Mouse (Mus musculus) small intestine, adult 10 weeks (tissue): ENCODE data around the gene Gm13275. TPM values are rescaled to one million over a fixed set of nuclear protein-coding genes. Genes with fewer than 3 reads are reported as not detected.

Source experiments
- polyA plus RNA-seq: library from polyadenylated mRNA; stranded (reverse); fragments of 350-450 nt; fragmentation: Illumina TruSeq; extraction: RNeasy Lipid Tissue Mini Kit (QIAGEN cat#74804); gene quantifications from one replicate; pipeline ENCODE4 v1.2.3, GENCODE M21; 2014; ENCODE audit warnings: low replicate concordance

Gene Gm13275
- not detected for polyA plus RNA-seq

DNA sequence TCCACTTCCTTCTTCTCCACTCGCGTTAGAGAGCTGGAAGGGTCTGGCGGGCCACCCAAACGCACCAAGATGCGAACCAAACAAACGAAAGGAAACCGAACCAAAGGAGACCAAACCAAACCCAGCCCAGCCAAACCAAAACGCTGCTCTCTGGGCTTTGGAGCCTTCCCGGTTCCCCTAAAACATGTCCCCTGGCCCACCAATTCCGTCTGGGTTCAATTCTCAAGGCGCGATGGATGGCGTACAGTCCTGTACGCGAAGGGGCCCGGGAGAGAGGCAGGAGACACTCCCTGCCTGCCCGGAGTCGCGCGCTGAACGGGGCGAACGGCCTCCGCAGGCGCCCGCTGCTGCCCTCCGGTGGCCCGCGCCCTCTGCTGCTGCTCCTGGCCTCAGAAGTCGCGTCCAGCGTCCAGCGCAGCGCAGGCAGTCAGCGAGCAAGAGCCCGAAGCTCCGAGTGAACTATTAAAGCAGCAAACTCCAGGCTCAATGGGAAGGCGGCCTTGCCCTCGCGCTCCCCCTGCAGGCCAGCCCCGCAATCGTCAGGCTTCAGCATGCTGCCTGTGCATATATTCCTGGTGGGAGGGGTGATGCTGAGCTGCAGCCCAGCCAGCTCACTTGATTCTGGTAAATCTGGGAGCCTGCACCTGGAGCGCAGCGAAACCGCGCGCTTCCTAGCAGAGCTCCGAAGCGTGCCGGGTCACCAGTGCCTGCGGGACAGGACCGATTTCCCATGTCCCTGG, at the start of gene Gm13275:
Gm13275 (plus strand) TSS at position 552 of the 740 bp plus-strand sequence.

DNA sequence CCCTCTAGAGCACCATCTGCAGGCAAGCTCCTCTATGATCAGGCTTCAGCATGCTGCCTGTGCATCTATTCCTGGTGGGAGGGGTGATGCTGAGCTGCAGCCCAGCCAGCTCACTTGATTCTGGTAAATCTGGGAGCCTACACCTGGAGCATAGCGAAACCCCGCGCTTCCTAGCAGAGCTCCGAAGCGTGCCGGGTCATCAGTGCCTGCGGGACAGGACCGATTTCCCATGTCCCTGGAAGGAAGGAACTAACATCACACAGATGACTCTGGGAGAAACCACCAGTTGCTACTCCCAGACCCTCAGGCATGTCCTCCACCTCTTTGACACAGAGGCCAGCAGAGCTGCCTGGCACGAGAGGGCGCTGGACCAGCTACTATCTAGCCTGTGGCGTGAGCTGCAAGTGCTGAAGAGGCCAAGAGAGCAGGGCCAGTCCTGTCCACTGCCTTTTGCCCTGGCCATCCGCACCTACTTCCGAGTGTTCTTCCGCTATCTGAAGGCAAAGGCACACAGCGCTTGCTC, 39.4 kb upstream of the Gm13275 start, which contains the start of gene Gm13271:
Gm13271 (plus strand) TSS at position 51 of the 523 bp plus-strand sequence.

DNA sequence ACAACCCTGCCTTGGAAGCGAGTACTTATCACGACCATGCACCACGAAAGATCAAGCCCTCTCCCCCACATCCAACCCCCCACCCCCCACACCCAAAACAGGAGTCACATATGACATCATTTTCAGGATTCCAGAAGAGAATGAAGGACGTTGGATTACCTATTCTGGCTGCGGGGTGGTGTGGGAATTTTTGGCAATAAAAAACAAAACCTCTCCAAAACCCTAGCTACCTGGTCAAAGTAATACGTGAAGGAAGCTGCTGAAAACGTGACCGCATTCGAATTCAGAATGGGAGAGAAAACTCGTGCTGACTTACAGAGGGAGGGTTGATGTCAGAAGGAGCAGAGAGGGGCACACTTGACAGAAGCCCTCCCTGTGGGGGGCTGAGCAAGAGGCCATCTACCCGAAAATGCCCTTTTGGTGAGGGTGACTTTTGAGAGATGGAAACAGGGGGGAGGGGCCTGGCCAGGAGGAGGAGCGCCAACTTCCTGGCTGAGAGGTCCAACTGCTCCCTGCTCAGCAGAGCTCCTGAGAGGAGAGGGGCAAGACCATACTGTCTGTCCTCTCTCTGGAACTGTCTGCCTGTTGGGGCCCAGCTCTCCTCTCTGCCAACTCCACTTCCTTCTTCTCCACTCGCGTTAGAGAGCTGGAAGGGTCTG, 34.5 kb upstream of the Gm13275 start, which contains the start of gene Gm13283:
Gm13283 (plus strand) TSS at position 510 of the 659 bp plus-strand sequence.

DNA sequence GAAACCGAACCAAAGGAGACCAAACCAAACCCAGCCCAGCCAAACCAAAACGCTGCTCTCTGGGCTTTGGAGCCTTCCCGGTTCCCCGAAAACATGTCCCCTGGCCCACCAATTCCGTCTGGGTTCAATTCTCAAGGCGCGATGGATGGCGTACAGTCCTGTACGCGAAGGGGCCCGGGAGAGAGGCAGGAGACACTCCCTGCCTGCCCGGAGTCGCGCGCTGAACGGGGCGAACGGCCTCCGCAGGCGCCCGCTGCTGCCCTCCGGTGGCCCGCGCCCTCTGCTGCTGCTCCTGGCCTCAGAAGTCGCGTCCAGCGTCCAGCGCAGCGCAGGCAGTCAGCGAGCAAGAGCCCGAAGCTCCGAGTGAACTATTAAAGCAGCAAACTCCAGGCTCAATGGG, 20.8 kb upstream of the Gm13275 start, which contains the start of gene Gm13290:
Gm13290 (plus strand) TSS at position 301 of the 400 bp plus-strand sequence.

DNA sequence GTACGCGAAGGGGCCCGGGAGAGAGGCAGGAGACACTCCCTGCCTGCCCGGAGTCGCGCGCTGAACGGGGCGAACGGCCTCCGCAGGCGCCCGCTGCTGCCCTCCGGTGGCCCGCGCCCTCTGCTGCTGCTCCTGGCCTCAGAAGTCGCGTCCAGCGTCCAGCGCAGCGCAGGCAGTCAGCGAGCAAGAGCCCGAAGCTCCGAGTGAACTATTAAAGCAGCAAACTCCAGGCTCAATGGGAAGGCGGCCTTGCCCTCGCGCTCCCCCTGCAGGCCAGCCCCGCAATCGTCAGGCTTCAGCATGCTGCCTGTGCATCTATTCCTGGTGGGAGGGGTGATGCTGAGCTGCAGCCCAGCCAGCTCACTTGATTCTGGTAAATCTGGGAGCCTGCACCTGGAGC, 17.7 kb upstream of the Gm13275 start, which contains the start of gene Gm13289:
Gm13289 (plus strand) TSS at position 301 of the 400 bp plus-strand sequence.

DNA sequence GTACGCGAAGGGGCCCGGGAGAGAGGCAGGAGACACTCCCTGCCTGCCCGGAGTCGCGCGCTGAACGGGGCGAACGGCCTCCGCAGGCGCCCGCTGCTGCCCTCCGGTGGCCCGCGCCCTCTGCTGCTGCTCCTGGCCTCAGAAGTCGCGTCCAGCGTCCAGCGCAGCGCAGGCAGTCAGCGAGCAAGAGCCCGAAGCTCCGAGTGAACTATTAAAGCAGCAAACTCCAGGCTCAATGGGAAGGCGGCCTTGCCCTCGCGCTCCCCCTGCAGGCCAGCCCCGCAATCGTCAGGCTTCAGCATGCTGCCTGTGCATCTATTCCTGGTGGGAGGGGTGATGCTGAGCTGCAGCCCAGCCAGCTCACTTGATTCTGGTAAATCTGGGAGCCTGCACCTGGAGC, 14.7 kb upstream of the Gm13275 start, which contains the start of gene Gm13272:
Gm13272 (plus strand) TSS at position 301 of the 400 bp plus-strand sequence.

DNA sequence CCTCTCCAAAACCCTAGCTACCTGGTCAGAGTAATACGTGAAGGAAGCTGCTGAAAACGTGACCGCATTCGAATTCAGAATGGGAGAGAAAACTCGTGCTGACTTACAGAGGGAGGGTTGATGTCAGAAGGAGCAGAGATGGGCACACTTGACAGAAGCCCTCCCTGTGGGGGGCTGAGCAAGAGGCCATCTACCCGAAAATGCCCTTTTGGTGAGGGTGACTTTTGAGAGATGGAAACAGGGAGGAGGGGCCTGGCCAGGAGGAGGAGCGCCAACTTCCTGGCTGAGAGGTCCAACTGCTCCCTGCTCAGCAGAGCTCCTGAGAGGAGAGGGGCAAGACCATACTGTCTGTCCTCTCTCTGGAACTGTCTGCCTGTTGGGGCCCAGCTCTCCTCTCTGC, 12.5 kb upstream of the Gm13275 start, which contains the start of gene Ifnz:
Ifnz (plus strand) TSS at position 301 of the 400 bp plus-strand sequence.

DNA sequence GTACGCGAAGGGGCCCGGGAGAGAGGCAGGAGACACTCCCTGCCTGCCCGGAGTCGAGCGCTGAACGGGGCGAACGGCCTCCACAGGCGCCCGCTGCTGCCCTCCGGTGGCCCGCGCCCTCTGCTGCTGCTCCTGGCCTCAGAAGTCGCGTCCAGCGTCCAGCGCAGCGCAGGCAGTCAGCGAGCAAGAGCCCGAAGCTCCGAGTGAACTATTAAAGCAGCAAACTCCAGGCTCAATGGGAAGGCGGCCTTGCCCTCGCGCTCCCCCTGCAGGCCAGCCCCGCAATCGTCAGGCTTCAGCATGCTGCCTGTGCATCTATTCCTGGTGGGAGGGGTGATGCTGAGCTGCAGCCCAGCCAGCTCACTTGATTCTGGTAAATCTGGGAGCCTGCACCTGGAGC, 8.9 kb upstream of the Gm13275 start, which contains the start of gene Gm13276:
Gm13276 (plus strand) TSS at position 301 of the 400 bp plus-strand sequence.

DNA sequence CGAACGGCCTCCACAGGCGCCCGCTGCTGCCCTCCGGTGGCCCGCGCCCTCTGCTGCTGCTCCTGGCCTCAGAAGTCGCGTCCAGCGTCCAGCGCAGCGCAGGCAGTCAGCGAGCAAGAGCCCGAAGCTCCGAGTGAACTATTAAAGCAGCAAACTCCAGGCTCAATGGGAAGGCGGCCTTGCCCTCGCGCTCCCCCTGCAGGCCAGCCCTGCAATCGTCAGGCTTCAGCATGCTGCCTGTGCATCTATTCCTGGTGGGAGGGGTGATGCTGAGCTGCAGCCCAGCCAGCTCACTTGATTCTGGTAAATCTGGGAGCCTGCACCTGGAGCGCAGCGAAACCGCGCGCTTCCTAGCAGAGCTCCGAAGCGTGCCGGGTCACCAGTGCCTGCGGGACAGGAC, 5.9 kb upstream of the Gm13275 start, which contains the start of gene Gm13277:
Gm13277 (plus strand) TSS at position 231 of the 400 bp plus-strand sequence.

DNA sequence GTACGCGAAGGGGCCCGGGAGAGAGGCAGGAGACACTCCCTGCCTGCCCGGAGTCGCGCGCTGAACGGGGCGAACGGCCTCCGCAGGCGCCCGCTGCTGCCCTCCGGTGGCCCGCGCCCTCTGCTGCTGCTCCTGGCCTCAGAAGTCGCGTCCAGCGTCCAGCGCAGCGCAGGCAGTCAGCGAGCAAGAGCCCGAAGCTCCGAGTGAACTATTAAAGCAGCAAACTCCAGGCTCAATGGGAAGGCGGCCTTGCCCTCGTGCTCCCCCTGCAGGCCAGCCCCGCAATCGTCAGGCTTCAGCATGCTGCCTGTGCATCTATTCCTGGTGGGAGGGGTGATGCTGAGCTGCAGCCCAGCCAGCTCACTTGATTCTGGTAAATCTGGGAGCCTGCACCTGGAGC, 3.0 kb upstream of the Gm13275 start, which contains the start of gene Gm13278:
Gm13278 (plus strand) TSS at position 301 of the 400 bp plus-strand sequence.

DNA sequence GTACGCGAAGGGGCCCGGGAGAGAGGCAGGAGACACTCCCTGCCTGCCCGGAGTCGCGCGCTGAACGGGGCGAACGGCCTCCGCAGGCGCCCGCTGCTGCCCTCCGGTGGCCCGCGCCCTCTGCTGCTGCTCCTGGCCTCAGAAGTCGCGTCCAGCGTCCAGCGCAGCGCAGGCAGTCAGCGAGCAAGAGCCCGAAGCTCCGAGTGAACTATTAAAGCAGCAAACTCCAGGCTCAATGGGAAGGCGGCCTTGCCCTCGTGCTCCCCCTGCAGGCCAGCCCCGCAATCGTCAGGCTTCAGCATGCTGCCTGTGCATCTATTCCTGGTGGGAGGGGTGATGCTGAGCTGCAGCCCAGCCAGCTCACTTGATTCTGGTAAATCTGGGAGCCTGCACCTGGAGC, 2.8 kb downstream of the Gm13275 start, which contains the start of gene Gm13279:
Gm13279 (plus strand) TSS at position 301 of the 400 bp plus-strand sequence.

DNA sequence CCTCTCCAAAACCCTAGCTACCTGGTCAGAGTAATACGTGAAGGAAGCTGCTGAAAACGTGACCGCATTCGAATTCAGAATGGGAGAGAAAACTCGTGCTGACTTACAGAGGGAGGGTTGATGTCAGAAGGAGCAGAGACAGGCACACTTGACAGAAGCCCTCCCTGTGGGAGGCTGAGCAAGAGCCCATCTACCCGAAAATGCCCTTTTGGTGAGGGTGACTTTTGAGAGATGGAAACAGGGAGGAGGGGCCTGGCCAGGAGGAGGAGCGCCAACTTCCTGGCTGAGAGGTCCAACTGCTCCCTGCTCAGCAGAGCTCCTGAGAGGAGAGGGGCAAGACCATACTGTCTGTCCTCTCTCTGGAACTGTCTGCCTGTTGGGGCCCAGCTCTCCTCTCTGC, 5.1 kb downstream of the Gm13275 start, which contains the start of gene Gm13285:
Gm13285 (plus strand) TSS at position 301 of the 400 bp plus-strand sequence.

DNA sequence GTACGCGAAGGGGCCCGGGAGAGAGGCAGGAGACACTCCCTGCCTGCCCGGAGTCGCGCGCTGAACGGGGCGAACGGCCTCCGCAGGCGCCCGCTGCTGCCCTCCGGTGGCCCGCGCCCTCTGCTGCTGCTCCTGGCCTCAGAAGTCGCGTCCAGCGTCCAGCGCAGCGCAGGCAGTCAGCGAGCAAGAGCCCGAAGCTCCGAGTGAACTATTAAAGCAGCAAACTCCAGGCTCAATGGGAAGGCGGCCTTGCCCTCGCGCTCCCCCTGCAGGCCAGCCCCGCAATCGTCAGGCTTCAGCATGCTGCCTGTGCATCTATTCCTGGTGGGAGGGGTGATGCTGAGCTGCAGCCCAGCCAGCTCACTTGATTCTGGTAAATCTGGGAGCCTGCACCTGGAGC, 8.7 kb downstream of the Gm13275 start, which contains the start of gene Gm13287:
Gm13287 (plus strand) TSS at position 301 of the 400 bp plus-strand sequence.

DNA sequence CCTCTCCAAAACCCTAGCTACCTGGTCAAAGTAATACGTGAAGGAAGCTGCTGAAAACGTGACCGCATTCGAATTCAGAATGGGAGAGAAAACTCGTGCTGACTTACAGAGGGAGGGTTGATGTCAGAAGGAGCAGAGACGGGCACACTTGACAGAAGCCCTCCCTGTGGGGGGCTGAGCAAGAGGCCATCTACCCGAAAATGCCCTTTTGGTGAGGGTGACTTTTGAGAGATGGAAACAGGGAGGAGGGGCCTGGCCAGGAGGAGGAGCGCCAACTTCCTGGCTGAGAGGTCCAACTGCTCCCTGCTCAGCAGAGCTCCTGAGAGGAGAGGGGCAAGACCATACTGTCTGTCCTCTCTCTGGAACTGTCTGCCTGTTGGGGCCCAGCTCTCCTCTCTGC, 10.9 kb downstream of the Gm13275 start, which contains the start of gene Gm13288:
Gm13288 (plus strand) TSS at position 301 of the 400 bp plus-strand sequence.

DNA sequence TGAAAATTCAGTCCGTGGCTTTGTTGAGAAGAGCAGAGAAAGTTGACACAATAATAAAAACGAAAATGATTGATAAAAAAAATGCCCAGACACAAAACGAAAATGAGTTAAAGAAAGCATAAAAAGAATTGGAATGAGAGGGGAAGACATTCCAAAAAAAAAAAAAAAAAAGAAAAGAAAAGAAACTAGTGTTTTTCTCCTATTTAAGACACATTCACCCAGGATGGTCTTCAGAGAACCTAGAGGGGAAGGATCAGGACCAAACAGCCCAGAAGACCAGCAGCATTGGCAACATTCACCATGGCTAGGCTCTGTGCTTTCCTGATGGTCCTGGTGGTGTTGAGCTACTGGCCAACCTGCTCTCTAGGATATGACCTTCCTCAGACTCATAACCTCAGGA, 21.6 kb downstream of the Gm13275 start, which contains the start of gene Ifna7:
Ifna7 (plus strand) TSS at position 301 of the 400 bp plus-strand sequence.

DNA sequence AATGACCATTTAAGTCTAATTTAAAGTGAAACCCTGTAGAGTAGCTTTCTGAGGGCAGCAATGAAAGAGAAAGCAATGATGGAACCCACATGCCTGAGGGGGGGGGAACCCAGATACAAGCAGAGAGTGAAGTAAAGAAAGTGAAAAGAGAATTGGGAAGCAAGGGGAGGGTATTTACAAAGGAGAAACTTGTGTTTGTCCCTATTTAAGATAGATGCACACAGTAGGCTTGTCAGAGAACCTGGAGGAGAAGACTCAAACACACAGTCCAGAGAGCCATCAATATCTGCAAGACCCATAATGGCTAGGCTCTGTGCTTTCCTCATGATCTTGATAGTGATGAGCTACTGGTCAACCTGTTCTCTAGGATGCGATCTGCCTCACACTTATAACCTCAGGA, 25.4 kb downstream of the Gm13275 start, which contains the start of gene Ifna11:
Ifna11 (plus strand) TSS at position 301 of the 400 bp plus-strand sequence.

DNA sequence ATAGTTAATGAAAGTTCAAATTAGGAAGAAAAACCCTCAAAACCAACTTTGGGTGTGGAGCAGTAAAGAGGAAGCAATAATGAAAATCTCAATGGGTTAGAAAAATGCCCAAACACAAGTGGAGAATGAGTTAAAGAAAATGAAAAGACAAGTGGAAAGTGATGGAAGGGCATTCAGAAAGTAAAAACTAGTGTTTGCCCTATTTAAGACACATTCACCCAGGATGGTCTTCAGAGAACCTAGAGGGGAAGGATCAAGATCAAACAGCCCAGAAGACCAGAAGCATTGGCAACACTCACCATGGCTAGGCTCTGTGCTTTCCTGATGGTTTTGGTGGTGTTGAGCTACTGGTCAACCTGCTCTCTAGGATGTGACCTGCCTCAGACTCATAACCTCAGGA, 32.8 kb downstream of the Gm13275 start, which contains the start of gene Ifna6:
Ifna6 (plus strand) TSS at position 301 of the 400 bp plus-strand sequence.

DNA sequence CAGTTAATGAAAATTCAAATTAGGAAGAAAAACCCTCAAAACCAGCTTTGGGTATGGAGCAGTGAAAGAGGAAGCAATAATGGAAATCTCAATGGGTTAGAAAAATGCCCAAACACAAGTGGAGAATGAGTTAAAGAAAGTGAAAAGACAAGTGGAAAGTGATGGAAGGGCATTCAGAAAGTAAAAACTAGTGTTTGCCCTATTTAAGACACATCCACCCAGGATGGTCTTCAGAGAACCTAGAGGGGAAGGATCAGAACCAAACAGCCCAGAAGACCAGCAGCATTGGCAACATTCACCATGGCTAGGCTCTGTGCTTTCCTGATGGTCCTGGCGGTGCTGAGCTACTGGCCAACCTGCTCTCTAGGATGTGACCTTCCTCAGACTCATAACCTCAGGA, 40.9 kb downstream of the Gm13275 start, which contains the start of gene Ifna5:
Ifna5 (plus strand) TSS at position 301 of the 400 bp plus-strand sequence.

DNA sequence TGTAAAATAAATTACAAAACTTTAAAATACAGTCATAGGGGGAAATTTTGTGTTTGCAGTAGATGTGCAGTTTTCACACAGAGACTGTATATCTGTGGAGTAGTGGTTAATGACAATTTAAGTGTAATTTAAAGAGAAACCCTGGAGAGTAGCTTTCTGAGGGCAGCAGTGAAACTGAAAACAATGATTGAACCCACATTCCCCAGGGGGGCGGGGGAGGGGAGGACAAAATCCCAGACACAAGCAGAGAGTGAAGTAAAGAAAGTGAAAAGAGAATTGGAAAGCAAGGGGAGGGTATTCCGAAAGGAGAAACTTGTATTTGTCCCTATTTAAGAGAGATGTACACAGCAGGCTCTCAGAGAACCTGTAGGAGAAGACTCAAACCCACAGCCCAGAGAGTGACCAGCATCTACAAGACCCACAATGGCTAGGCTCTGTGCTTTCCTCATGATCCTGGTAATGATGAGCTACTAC, 47.2 kb downstream of the Gm13275 start, which contains the start of gene Ifna4:
Ifna4 (plus strand) TSS at position 424 of the 474 bp plus-strand sequence.

